Mouse (Mus musculus) heart, embryonic 14.5 days (tissue): ENCODE results near the gene Ap2b1. TPM values are rescaled to one million over a fixed set of nuclear protein-coding genes. Genes with fewer than 3 reads are reported as not detected.
A peak's percentile ranks its signal among the peaks of the same experiment; 100 is the strongest.

Source experiments
- ATAC-seq: fragments of 200-750 bp; cut with Nextera tagmentation; 2 replicates; pipeline ENCODE4 v1.8.0; 2017; ENCODE audit warnings: low read depth, moderate TSS enrichment; ENCODE audit not compliant: insufficient number of reproducible peaks, insufficient read depth, low FRiP score
- H3K27ac ChIP-seq, 2 experiments: fragments of 200-500 bp in 1 of 2; fragments of 300-500 bp in 1 of 2; sonication (generic) in 1 of 2; replicated peaks in 1 of 2; 2 replicates each; pipeline ENCODE4 v1.5.1; 2012 to 2014; ENCODE audit warnings: low read depth in 2 of 2, low read length in 2 of 2, control low read depth in 1 of 2, mild to moderate bottlenecking in 1 of 2, mixed read lengths in 1 of 2; ENCODE audit not compliant: control insufficient read depth in 1 of 2, insufficient read depth in 1 of 2
- H3K27me3 ChIP-seq: fragments of 300-500 bp; sonication (generic); 2 replicates; pipeline ENCODE4 v1.6.1; 2014; ENCODE audit warnings: mild to moderate bottlenecking, low read length, control low read depth; ENCODE audit not compliant: control insufficient read depth, insufficient read depth
- H3K36me3 ChIP-seq: fragments of 300-500 bp; sonication (generic); 2 replicates; pipeline ENCODE4 v1.6.1; 2014; ENCODE audit warnings: mild to moderate bottlenecking, control low read depth, low read length, mixed read lengths; ENCODE audit not compliant: control insufficient read depth, insufficient read depth
- H3K4me1 ChIP-seq, 2 experiments: fragments of 200-500 bp in 1 of 2; fragments of 300-500 bp in 1 of 2; sonication (generic) in 1 of 2; 2 replicates each; pipeline ENCODE4 v1.6.1; 2012 to 2014; ENCODE audit warnings: low read length in 2 of 2, control low read depth in 1 of 2, mixed read lengths in 1 of 2; ENCODE audit not compliant: control insufficient read depth in 2 of 2, insufficient read depth in 2 of 2
- H3K4me2 ChIP-seq: fragments of 300-500 bp; sonication (generic); 2 replicates; pipeline ENCODE4 v1.6.1; 2014; ENCODE audit warnings: mild to moderate bottlenecking, low read length
- H3K4me3 ChIP-seq, 2 experiments: fragments of 200-500 bp in 1 of 2; fragments of 300-500 bp in 1 of 2; sonication (generic) in 1 of 2; 2 replicates each; pipeline ENCODE4 v1.5.1; 2012 to 2014; ENCODE audit warnings: low read length in 2 of 2, mild to moderate bottlenecking in 2 of 2, control low read depth in 1 of 2, low read depth in 1 of 2, moderate library complexity in 1 of 2; ENCODE audit not compliant: control insufficient read depth in 1 of 2, insufficient read depth in 1 of 2
- H3K9ac ChIP-seq: fragments of 300-500 bp; sonication (generic); 2 replicates; pipeline ENCODE4 v1.6.1; 2014; ENCODE audit warnings: mild to moderate bottlenecking, low read length
- H3K9me3 ChIP-seq: fragments of 300-500 bp; sonication (generic); 2 replicates; pipeline ENCODE4 v1.6.1; 2016; ENCODE audit warnings: low read length, control low read depth; ENCODE audit not compliant: control insufficient read depth
- WGBS: fragments of 180-500 bp; shearing (Covaris S2); extraction: QIAGEN DNeasy Blood & Tissue Kit; methylation state at CpG from one replicate; pipeline ENCODE4 v1.1.7; 2014; 5-methylcytosine and 5-hydroxymethylcytosine counted together
- polyA plus RNA-seq: library from polyadenylated mRNA; unstranded; fragments of >200 nt; fragmentation: Nextera tagmentation; extraction: Ambion mirVana; gene quantifications from 2 replicates; pipeline ENCODE4 v1.2.1, GENCODE M21; 2014

Gene Ap2b1
- polyA plus RNA-seq, 1 experiment from 2014 or later, result 46.5 TPM

DNA sequence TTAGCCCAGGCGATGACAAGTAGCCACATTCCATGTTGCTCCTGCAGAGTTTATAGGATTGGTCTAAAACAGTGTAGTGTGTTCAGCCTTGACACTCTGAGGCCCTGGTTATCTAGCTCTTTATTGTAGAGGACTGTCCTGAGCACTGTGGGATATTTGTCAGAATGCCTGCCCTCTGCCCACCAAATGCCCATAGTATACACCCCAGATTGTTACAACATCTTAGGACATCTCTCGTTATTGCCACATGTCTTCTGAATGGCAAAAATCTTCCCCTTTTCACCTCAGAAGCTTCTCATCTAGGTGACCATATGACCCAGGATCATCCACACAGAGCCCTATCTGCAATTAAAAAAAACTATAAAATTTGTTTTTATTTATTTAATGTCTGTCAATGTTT is 133.7 kb downstream of the Ap2b1 start:
- no peak overlapping the region for H3K4me3 ChIP-seq
- H3K27ac ChIP-seq, result peak overlapping the region in 1 of 2 experiments; percentile 57; a peak in 1 of 4 replicates
- 0 out of 2 replicates have a peak, but pooled peaks have one; percentile 45 for ATAC-seq

DNA sequence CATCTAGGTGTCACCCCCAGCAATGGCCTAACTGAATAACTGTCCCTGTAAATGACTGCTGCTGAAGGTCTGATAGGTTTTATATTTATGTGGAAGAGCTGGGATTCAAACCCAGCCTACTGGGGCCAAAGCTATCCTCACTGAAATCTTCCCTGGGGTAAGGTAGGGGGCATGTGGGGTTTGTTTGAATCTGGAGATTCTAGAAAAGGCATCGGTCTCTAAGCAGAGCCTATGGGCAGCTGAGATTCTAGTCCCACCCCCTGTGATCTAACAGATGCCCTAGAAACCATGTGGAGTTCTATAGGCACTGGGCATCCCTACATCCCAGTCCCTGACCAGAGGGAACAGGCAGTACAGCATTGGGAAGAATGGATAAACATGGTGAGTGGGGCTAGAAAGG is 138.6 kb downstream of the Ap2b1 start, which contains the start of gene 1700020L24Rik:
TSS of gene 1700020L24Rik (plus strand) at position 301 of the 400 bp plus-strand sequence.
- Histone ChIP-seq H3K9me3 (no peaks in the 10 kb centered on the region), H3K4me2 (no peak within 1 kb of the TSS), H3K9ac (no peak within 1 kb of the TSS), H3K4me3 (no peak within 1 kb of the TSS), H3K27ac (no peak within 1 kb of the TSS), H3K27me3 (peaks cover 11% of the 10 kb centered on the region), H3K4me1 (peaks cover 10 to 20% of the 10 kb centered on the region in 2 experiments), H3K36me3 (no peaks in the 10 kb centered on the region)
- ATAC-seq, result no peak
- 74% methylated on average over 1 of the region's 1 CpGs for WGBS

More for the DNA sequence above, 133.7 kb downstream of the Ap2b1 start:
- WGBS, result 51% methylated on average over 2 of the region's 2 CpGs
- peaks cover 18 to 29% of the 10 kb centered on the region in 2 experiments for H3K4me1 ChIP-seq
- no peaks in the 10 kb centered on the region for H3K9me3 ChIP-seq
- no peak overlapping the region for H3K4me2 ChIP-seq
- H3K9ac ChIP-seq, result no peak overlapping the region
- H3K27me3 ChIP-seq, result peaks cover 7% of the 10 kb centered on the region; the same call in 1 of the 2 replicates
- H3K36me3 ChIP-seq, result no peaks in the 10 kb centered on the region

DNA sequence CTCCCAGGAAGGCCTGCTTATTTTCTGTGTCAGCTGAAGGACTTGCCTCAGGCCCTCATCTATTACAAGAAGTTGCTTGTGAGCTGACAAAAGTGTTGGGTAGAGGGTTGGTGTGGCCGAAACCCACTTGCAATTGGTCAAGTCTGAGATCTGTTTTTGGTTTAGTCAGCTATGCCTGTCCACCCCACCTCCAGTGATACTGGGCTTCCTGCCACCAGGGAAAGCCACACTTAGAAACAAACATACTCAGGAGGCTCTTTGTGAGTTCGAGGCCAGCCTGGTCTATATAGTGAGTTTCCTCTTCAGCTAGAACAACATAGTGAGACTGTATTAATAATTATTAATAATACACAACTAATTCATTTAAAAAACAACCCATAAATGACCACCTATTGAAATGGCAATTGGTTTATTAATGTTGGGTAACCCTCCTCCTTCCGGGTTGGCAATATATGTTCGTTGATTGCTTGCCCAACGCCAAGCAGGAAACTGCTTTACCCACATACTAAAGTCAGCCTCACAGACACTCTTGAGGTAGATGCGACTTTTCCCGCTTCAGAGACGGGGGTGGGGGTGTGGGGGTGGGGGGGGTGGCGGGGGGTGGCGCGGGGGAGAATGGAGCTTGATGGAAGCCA is 140.7 kb downstream of the Ap2b1 start:
- 30% methylated on average over 11 of the region's 11 CpGs for WGBS
- no peak overlapping the region for H3K9ac ChIP-seq
- no peak overlapping the region for H3K27ac ChIP-seq

DNA sequence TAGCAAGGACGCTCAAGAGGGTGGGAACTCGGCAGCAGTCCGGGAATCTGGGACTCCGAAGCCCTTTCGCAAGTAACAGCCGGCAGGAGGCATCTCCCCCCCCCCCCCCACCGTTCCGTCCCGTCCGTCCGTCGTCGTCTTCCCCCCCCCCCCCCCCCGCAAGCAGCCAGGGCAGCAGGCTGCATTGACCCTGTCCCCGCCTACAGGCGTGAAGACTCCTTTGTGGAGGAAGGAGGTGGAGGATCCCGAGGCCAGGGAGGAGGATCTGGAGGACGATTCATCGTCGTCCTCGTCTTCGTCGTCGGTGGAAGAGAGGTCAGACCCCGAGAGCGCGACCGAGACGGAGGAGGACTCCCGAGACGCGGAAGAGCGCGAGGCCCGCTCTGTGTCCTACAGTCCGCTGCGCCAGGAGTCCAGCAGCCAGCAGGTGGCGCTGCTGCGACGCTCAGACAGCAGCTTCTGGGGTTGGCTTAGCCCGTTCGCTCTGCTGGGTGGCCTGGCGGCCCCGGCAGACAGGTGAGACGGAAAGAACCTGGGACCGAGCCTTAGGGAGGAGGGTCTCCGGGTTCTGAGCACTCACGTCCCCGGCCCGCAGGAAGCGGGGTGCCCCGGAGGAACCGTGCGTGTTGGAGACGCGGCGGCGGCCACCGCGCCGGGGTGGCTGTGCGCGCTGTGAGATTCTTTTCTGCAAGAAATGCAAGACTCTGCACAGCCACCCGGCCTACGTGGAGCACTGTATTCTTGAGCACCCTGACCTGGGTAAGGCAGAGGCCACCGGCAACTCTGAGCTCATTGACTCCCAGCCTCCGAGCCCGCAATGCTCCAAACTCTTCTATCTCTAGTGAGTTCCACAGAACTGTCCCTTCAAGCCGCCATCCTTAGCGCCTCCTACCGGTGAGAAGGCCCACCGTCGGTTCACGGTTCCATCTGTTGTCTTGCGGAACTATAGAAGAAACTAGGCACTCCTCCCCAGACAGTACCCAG is 141.5 kb downstream of the Ap2b1 start:
- H3K9ac ChIP-seq, result peak overlapping the region; percentile 74
- H3K4me2 ChIP-seq, result peak overlapping the region; percentile 95
- H3K4me3 ChIP-seq, result peak overlapping the region; percentile 61 to 68
- no peaks in the 10 kb centered on the region for H3K9me3 ChIP-seq
- H3K27me3 ChIP-seq, result peaks cover 32% of the 10 kb centered on the region
- under 1% methylated on average over 66 of the region's 75 CpGs for WGBS
- peaks cover 22 to 40% of the 10 kb centered on the region in 2 experiments for H3K4me1 ChIP-seq
- ATAC-seq, result peak; percentile 88
- peak overlapping the region; percentile 69 to 79 for H3K27ac ChIP-seq
- no peaks in the 10 kb centered on the region for H3K36me3 ChIP-seq

More for the DNA sequence above, 140.7 kb downstream of the Ap2b1 start:
- H3K36me3 ChIP-seq, result no peaks in the 10 kb centered on the region
- H3K27me3 ChIP-seq, result peaks cover 23% of the 10 kb centered on the region
- no peaks in the 10 kb centered on the region for H3K9me3 ChIP-seq
- no peak for ATAC-seq
- H3K4me1 ChIP-seq, result peaks cover 18 to 35% of the 10 kb centered on the region in 2 experiments
- H3K4me2 ChIP-seq, result peak overlapping the region; percentile 95
- peak overlapping the region; percentile 61 to 68; a peak in 3 of 4 replicates for H3K4me3 ChIP-seq

DNA sequence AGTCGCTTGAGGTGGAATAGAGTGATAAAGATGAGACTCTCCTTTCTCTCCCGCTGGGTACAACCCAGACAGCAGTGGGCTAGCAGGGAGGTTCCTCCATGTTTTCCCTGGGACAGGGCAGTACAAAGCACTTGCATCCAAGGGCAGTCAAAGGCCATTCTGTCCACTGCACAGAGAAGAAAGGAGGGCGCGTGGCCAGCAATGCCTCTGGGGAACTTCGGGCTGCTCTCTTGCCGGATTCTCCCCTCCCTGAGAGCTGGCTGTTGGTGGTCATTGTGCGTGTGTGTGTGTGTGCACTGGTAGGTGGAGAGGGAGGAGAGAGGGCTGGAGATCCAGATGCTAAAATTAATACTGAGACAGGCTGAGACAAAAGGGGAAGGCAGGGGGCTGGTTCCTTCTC is 142.4 kb downstream of the Ap2b1 start:
- Histone ChIP-seq H3K4me3 (peak overlapping the region; percentile 61 to 68), H3K27me3 (peaks cover 40% of the 10 kb centered on the region), H3K4me1 (peaks cover 22 to 40% of the 10 kb centered on the region in 2 experiments), H3K27ac (peak overlapping the region; percentile 69 to 79), H3K36me3 (no peaks in the 10 kb centered on the region), H3K9me3 (no peaks in the 10 kb centered on the region), H3K4me2 (peak overlapping the region; percentile 95), H3K9ac (peak overlapping the region; percentile 74)
- ATAC-seq, result no peak
- 24% methylated on average over 7 of the region's 7 CpGs for WGBS

DNA sequence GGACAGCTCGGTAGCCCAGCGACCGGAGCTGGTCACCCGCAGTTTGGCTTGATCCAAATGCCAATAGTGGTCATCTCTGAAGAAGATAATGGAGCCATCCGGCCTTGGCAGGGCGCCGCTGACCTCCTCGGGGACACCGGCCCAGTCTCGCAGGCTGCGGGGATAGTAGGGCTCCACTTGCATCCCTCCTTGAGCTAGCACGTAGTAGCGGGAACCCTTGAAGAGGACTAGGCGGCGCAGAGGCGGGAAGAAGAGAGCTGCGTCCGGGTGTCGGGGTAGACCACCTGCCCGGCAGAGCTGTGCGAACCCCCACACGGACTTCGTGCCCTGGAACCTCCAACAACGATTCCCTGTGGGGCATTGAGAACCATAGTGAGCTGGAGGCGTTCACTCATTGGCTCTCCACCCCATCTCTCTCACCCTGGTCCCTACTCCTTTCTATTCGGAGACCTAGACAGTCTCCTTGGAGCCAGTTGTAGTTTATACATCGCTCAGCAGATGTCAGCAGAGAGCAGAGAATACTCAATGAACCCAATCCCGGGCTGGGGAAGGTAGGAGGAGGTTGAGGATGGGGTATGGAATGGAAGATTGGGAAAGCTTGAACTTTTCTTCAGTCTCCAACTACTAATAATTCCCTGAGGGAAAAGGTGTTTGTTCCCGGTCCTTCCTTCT is 143.9 kb downstream of the Ap2b1 start:
- 14% methylated on average over 29 of the region's 29 CpGs for WGBS
- no peaks in the 10 kb centered on the region for H3K36me3 ChIP-seq
- peak overlapping the region; percentile 53 for H3K4me2 ChIP-seq
- peaks cover 28 to 51% of the 10 kb centered on the region in 2 experiments for H3K4me1 ChIP-seq
- no peaks in the 10 kb centered on the region for H3K9me3 ChIP-seq
- ATAC-seq, result no peak
- H3K9ac ChIP-seq, result 0 out of 2 replicates have a peak overlapping the region, but pooled peaks have one; percentile 36
- H3K4me3 ChIP-seq, result peak overlapping the region; percentile 7; a peak in 3 of 4 replicates
- peaks cover 41% of the 10 kb centered on the region for H3K27me3 ChIP-seq
- no peak overlapping the region for H3K27ac ChIP-seq

DNA sequence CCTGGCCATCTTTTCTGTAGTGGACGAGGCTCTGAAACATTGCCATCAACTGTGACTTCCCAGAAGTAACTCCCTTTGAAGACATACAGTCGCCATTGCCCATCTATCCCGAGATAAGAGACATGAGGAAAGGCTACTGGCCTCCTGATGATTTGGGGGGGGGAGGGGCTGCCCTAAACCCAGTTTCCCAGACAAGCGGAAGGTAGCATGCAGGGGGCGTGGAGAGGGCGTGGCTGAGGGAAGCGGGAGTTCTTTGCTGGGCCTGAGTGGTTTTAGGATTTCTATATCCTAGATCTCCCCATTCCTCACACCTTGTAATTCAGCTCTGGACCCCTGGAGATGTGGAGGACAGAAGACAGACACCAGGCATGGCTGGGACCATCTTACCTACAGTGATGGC is 145.0 kb downstream of the Ap2b1 start:
- H3K9ac ChIP-seq, result no peak overlapping the region
- no peak overlapping the region for H3K4me3 ChIP-seq
- WGBS, result 3% methylated on average over 7 of the region's 7 CpGs
- H3K36me3 ChIP-seq, result no peaks in the 10 kb centered on the region
- 0 out of 2 replicates have a peak overlapping the region, but pooled peaks have one; percentile 58 for H3K4me2 ChIP-seq
- no peaks in the 10 kb centered on the region for H3K9me3 ChIP-seq
- no peak overlapping the region for H3K27ac ChIP-seq
- peaks cover 41% of the 10 kb centered on the region for H3K27me3 ChIP-seq
- no peak for ATAC-seq
- H3K4me1 ChIP-seq, result peaks cover 38 to 62% of the 10 kb centered on the region in 2 experiments
